Mouse (Mus musculus) midbrain, embryonic 12.5 days (tissue): ENCODE measurements at regions not wholly inside any gene's neighbourhood (a gene's known extent, or its start where the extent isn't known, plus 50 kb on each side); places are given as distances from the start of the nearest gene placed in this dataset.

ENCODE experiments used
- ATAC-seq: fragments of 200-750 bp; cut with Nextera tagmentation; 2 replicates; pipeline ENCODE4 v1.8.0; 2017; ENCODE audit warnings: low read depth, moderate TSS enrichment, moderate library complexity; ENCODE audit not compliant: low FRiP score
- H3K27ac ChIP-seq: fragments of 300-500 bp; sonication (generic); replicated peaks from 2 replicates; pipeline ENCODE4 v1.5.1; 2016; ENCODE audit warnings: mild to moderate bottlenecking
- H3K27me3 ChIP-seq: fragments of 300-500 bp; sonication (generic); 2 replicates; pipeline ENCODE4 v1.6.1; 2016; ENCODE audit warnings: mild to moderate bottlenecking
- H3K36me3 ChIP-seq: fragments of 300-500 bp; sonication (generic); 2 replicates; pipeline ENCODE4 v1.6.1; 2016
- H3K4me1 ChIP-seq: fragments of 300-500 bp; sonication (generic); 2 replicates; pipeline ENCODE4 v1.6.1; 2016
- H3K4me2 ChIP-seq: fragments of 300-500 bp; sonication (generic); replicated peaks from 2 replicates; pipeline ENCODE4 v1.6.1; 2016; ENCODE audit warnings: mild to moderate bottlenecking, moderate library complexity
- H3K4me3 ChIP-seq: fragments of 300-500 bp; sonication (generic); 2 replicates; pipeline ENCODE4 v1.5.1; 2016; ENCODE audit warnings: mild to moderate bottlenecking
- H3K9ac ChIP-seq: fragments of 300-500 bp; sonication (generic); replicated peaks from 2 replicates; pipeline ENCODE4 v1.6.1; 2016; ENCODE audit warnings: mild to moderate bottlenecking, moderate library complexity
- H3K9me3 ChIP-seq: fragments of 300-500 bp; sonication (generic); 2 replicates; pipeline ENCODE4 v1.6.1; 2016; ENCODE audit warnings: mild to moderate bottlenecking
- WGBS: fragments of 180-500 bp; shearing (Covaris S2); methylation state at CpG from one replicate; pipeline ENCODE4 v1.1.7; 2016; 5-methylcytosine and 5-hydroxymethylcytosine counted together

GRCm38 (mm10) chr1:102628061-102628460, 2140.3 kb upstream of the Cdh20 start:
- peak; percentile 98 for ATAC-seq
- H3K27ac ChIP-seq, result no peak overlapping the region
- no peaks in the 10 kb centered on the region for H3K36me3 ChIP-seq
- no peak overlapping the region for H3K4me3 ChIP-seq
- H3K27me3 ChIP-seq, result no peaks in the 10 kb centered on the region
- WGBS, result 80% methylated on average over 7 of the region's 7 CpGs
- no peak overlapping the region for H3K9ac ChIP-seq
- no peaks in the 10 kb centered on the region for H3K9me3 ChIP-seq
- no peak overlapping the region for H3K4me2 ChIP-seq
- no peaks in the 10 kb centered on the region for H3K4me1 ChIP-seq

GRCm38 (mm10) chr1:102644379-102644778, 2123.9 kb upstream of the Cdh20 start:
- H3K4me1 ChIP-seq, result no peaks in the 10 kb centered on the region
- no peak overlapping the region for H3K9ac ChIP-seq
- no peaks in the 10 kb centered on the region for H3K27me3 ChIP-seq
- no peak overlapping the region for H3K4me3 ChIP-seq
- no peaks in the 10 kb centered on the region for H3K9me3 ChIP-seq
- WGBS, result 72% methylated on average over 1 of the region's 1 CpGs
- ATAC-seq, result no peak
- no peaks in the 10 kb centered on the region for H3K36me3 ChIP-seq
- H3K4me2 ChIP-seq, result no peak overlapping the region
- no peak overlapping the region for H3K27ac ChIP-seq

- Histone ChIP-seq H3K4me1 (no peaks in the 10 kb centered on the region), H3K4me2 (no peak overlapping the region), H3K27me3 (no peaks in the 10 kb centered on the region), H3K36me3 (no peaks in the 10 kb centered on the region), H3K9ac (no peak overlapping the region), H3K9me3 (no peaks in the 10 kb centered on the region), H3K4me3 (no peak overlapping the region), H3K27ac (no peak overlapping the region)
- ATAC-seq, result peak; percentile 19; the same call in 1 of the 2 replicates
- 84% methylated on average over 2 of the region's 2 CpGs for WGBS
Measured at GRCm38 (mm10) chr1:102687367-102688070, 2080.8 kb upstream of the Cdh20 start.

GRCm38 (mm10) chr1:102716459-102716858, 2051.9 kb upstream of the Cdh20 start:
- Histone ChIP-seq H3K4me3 (no peak overlapping the region), H3K27ac (no peak overlapping the region), H3K9ac (no peak overlapping the region), H3K27me3 (no peaks in the 10 kb centered on the region), H3K9me3 (no peaks in the 10 kb centered on the region), H3K4me1 (no peaks in the 10 kb centered on the region), H3K4me2 (no peak overlapping the region), H3K36me3 (no peaks in the 10 kb centered on the region)
- peak; percentile 30; the same call in 1 of the 2 replicates for ATAC-seq
- WGBS, result 78% methylated on average over 2 of the region's 2 CpGs

GRCm38 (mm10) chr1:102733991-102734390, 2034.3 kb upstream of the Cdh20 start:
- WGBS, result 96% methylated on average over 1 of the region's 1 CpGs
- Histone ChIP-seq H3K4me2 (no peak overlapping the region), H3K9me3 (no peaks in the 10 kb centered on the region), H3K9ac (no peak overlapping the region), H3K36me3 (no peaks in the 10 kb centered on the region), H3K4me1 (no peaks in the 10 kb centered on the region), H3K4me3 (no peak overlapping the region), H3K27me3 (no peaks in the 10 kb centered on the region), H3K27ac (no peak overlapping the region)
- no peak for ATAC-seq

GRCm38 (mm10) chr1:102735392-102735791, 2032.9 kb upstream of the Cdh20 start:
- H3K4me1 ChIP-seq, result no peaks in the 10 kb centered on the region
- no peak overlapping the region for H3K9ac ChIP-seq
- H3K9me3 ChIP-seq, result no peaks in the 10 kb centered on the region
- H3K27me3 ChIP-seq, result no peaks in the 10 kb centered on the region
- H3K36me3 ChIP-seq, result no peaks in the 10 kb centered on the region
- H3K4me3 ChIP-seq, result no peak overlapping the region
- H3K27ac ChIP-seq, result no peak overlapping the region
- WGBS, result 77% methylated on average over 3 of the region's 3 CpGs
- H3K4me2 ChIP-seq, result no peak overlapping the region
- ATAC-seq, result no peak

- no peak overlapping the region for H3K9ac ChIP-seq
- H3K36me3 ChIP-seq, result no peaks in the 10 kb centered on the region
- no peaks in the 10 kb centered on the region for H3K27me3 ChIP-seq
- H3K4me2 ChIP-seq, result no peak overlapping the region
- ATAC-seq, result no peak
- no peak overlapping the region for H3K4me3 ChIP-seq
- 70% methylated on average over 1 of the region's 1 CpGs for WGBS
- no peaks in the 10 kb centered on the region for H3K9me3 ChIP-seq
- H3K27ac ChIP-seq, result no peak overlapping the region
- H3K4me1 ChIP-seq, result no peaks in the 10 kb centered on the region
Measured at GRCm38 (mm10) chr1:102757941-102758340, 2010.4 kb upstream of the Cdh20 start.
